Mouse (Mus musculus) B cell, adult 67 days (primary cell): ENCODE results near the gene Tab3. TPM values are rescaled to one million over a fixed set of nuclear protein-coding genes. Genes with fewer than 3 reads are reported as not detected.

Experiments
- total RNA-seq, 2 experiments: library from RNA; stranded (reverse); gene quantifications; 4 replicates each; pipeline ENCODE4 v1.2.4; 2023

Gene Tab3
- total RNA-seq = 10 to 100 TPM; 12.5 to 18.3 TPM

GRCm38 (mm10) chrX:85573532-85574181 lies at the start of gene Tab3:
Gene Tab3 (plus strand): TSS chrX:85574022.

Other genes with a start within 250 kb of the Tab3 start
- 1 to 10 TPM; 5.6 to 6.1 TPM for gene Gk, start 202.8 kb downstream of the Tab3 start, total RNA-seq